Mouse (Mus musculus) embryo, embryonic 10.5 days (tissue): ENCODE results near the gene Galnt16.

Source experiments
- DNase-seq: peaks from one replicate; pipeline ENCODE4 v3.0.0-alpha.2; 2015; ENCODE audit warnings: low spot score

Galnt16 gene

GRCm38 (mm10) chr12:80598236-80598635 lies 80.2 kb downstream of the Galnt16 start:
- DNase-seq = peak; percentile 21

- DNase-seq = peak; percentile 34
Measured at GRCm38 (mm10) chr12:80598756-80599155, 80.7 kb downstream of the Galnt16 start.

- no peak for DNase-seq
Measured at GRCm38 (mm10) chr12:80601597-80602269, 83.7 kb downstream of the Galnt16 start.

- DNase-seq = no peak
Measured at GRCm38 (mm10) chr12:80602432-80602831, 84.4 kb downstream of the Galnt16 start.

GRCm38 (mm10) chr12:80603566-80603965 lies 85.5 kb downstream of the Galnt16 start:
- no peak for DNase-seq

- no peak for DNase-seq
Measured at GRCm38 (mm10) chr12:80604218-80604617, 86.1 kb downstream of the Galnt16 start.

GRCm38 (mm10) chr12:80608576-80608975 lies 90.5 kb downstream of the Galnt16 start:
- no peak for DNase-seq

GRCm38 (mm10) chr12:80609928-80610327 lies 91.9 kb downstream of the Galnt16 start:
- DNase-seq = no peak

- DNase-seq = no peak
Measured at GRCm38 (mm10) chr12:80612113-80612791, 94.2 kb downstream of the Galnt16 start.

GRCm38 (mm10) chr12:80615371-80616257 lies 97.5 kb downstream of the Galnt16 start:
- DNase-seq = peak; percentile 45

- no peak for DNase-seq
Measured at GRCm38 (mm10) chr12:80620501-80620900, 102.4 kb downstream of the Galnt16 start.

- DNase-seq = no peak
Measured at GRCm38 (mm10) chr12:80631790-80632189, 113.7 kb downstream of the Galnt16 start.

GRCm38 (mm10) chr12:80642725-80643692 lies 124.9 kb downstream of the Galnt16 start:
- DNase-seq = peak; percentile 82

- DNase-seq = peak; percentile 96
Measured at GRCm38 (mm10) chr12:80643693-80644505, 125.8 kb downstream of the Galnt16 start, which contains the start of the genes Slc39a9 and Erh. TSS of gene Slc39a9 (plus strand) at chr12:80643883. TSS of gene Erh (minus strand) at chr12:80644341.

- peak; percentile 12 for DNase-seq
Measured at GRCm38 (mm10) chr12:80644506-80644868, 126.4 kb downstream of the Galnt16 start.

GRCm38 (mm10) chr12:80646377-80646776 lies 128.3 kb downstream of the Galnt16 start:
- DNase-seq = no peak

- no peak for DNase-seq
Measured at GRCm38 (mm10) chr12:80653951-80654658, 136.0 kb downstream of the Galnt16 start.

- no peak for DNase-seq
Measured at GRCm38 (mm10) chr12:80654659-80655025, 136.6 kb downstream of the Galnt16 start.

GRCm38 (mm10) chr12:80658661-80659060 lies 140.6 kb downstream of the Galnt16 start:
- no peak for DNase-seq

GRCm38 (mm10) chr12:80662322-80662721 lies 144.2 kb downstream of the Galnt16 start:
- no peak for DNase-seq
